In the genomic region with DNA sequence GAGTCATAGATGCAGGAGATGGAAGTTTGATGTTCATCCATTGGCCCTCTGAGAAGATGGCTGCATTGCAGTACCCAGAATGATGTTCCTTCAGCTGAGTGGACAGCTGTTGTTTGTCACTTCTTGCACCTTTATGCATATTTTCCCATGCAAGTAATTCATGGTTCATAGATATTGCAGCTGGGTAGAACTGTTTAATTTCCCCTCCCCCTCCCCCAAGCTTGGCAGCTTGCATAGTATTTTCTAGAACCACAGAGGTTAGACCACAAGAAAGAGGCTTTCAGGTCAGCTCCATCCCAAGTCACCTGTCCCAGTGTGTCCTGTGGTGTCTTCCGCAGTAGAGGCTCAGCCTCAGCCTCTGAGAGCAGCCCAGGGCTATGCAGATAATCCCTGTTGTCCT, we compare ENCODE assay signal across 29 mouse cellular contexts. TPM values are rescaled to one million over a fixed set of nuclear protein-coding genes. Genes with fewer than 3 reads are reported as not detected.
DNase-seq lines count a peak whose midpoint lies in the region; ATAC-seq and TF ChIP-seq lines count a peak whose summit lies in the region.
"Had no signal": no experiment of that assay in that cellular context is flagged by ENCODE, and none has a peak within 500 bp of the region (broad histone marks: within the 10 kb centered on the region; RNA-seq: fewer than 3 reads in every experiment).

No protein-coding gene starts in this region.

- no peak overlapping the region for H3K9ac ChIP-seq in CH12.LX (ENCODE audit: insufficient read depth, low read depth)
- H3K9ac ChIP-seq in kidney, embryonic 15.5 days = no peak overlapping the region
- H3K9ac ChIP-seq in kidney, embryonic 16.5 days (replicated peaks; ENCODE audit: low read length) = no peak overlapping the region
- H3K9ac ChIP-seq: embryonic facial prominence, embryonic 13.5 days; forebrain, embryonic 12.5 days; forebrain, embryonic 15.5 days; heart, embryonic 12.5 days; heart, embryonic 15.5 days; hindbrain, embryonic 13.5 days had no signal

- TF ChIP-seq RAD21 in CH12.LX (IDR thresholded peaks at IDR 0.05; ENCODE audit: low read depth, low read length) = no peak

- in situ Hi-C loops in CH12.LX (cut with MboI; ENCODE audit: low pct_ligation_motif_present, low pct_unique_long_range_greater_than_20kb, low sequenced_read_pairs) = no loop called here

- H3K4me3 ChIP-seq in spleen, adult 2 months (ENCODE audit: extremely low read depth, insufficient read depth, insufficient read length) = no peak overlapping the region
- H3K4me3 ChIP-seq in CH12.LX (replicated peaks in 1 of 3; ENCODE audit: low read depth in 2 of 3, low read length in 2 of 3, poor library complexity in 1 of 3) = no peak overlapping the region
- no peak overlapping the region for H3K4me3 ChIP-seq in kidney, embryonic 15.5 days (replicated peaks)
- H3K4me3 ChIP-seq in kidney, embryonic 16.5 days (ENCODE audit: low read length) = no peak overlapping the region
- H3K4me3 ChIP-seq: embryonic facial prominence, embryonic 10.5 days; embryonic facial prominence, embryonic 13.5 days; erythroblast, embryonic 14.5 days; forebrain, embryonic 12.5 days; forebrain, embryonic 15.5 days; heart, embryonic 12.5 days; heart, embryonic 15.5 days; hindbrain, embryonic 10.5 days; hindbrain, embryonic 13.5 days had no signal

- H3K27ac ChIP-seq in spleen, adult 2 months (ENCODE audit: insufficient read depth, low read length) = peak overlapping the region; percentile 24; the same call in 1 of the 2 replicates
- no peak overlapping the region for H3K27ac ChIP-seq in CH12.LX (ENCODE audit: insufficient read depth, low read depth)
- H3K27ac ChIP-seq in kidney, embryonic 15.5 days = no peak overlapping the region
- no peak overlapping the region for H3K27ac ChIP-seq in kidney, embryonic 16.5 days (ENCODE audit: low read length)
- H3K27ac ChIP-seq: embryonic facial prominence, embryonic 10.5 days; embryonic facial prominence, embryonic 13.5 days; forebrain, embryonic 12.5 days; forebrain, embryonic 15.5 days; heart, embryonic 15.5 days; hindbrain, embryonic 10.5 days; hindbrain, embryonic 13.5 days had no signal

- H3K27me3 ChIP-seq in spleen, adult 2 months (ENCODE audit: control insufficient read depth, insufficient read depth, low read length) = no peaks in the 10 kb centered on the region
- no peaks in the 10 kb centered on the region for H3K27me3 ChIP-seq in CH12.LX (replicated peaks)
- no peaks in the 10 kb centered on the region for H3K27me3 ChIP-seq in splenic B cell, adult 2 months (ENCODE audit: control insufficient read depth, insufficient read depth, low read length, poor library complexity, severe bottlenecking)
- no peaks in the 10 kb centered on the region for H3K27me3 ChIP-seq in kidney, embryonic 15.5 days
- H3K27me3 ChIP-seq in kidney, embryonic 16.5 days (ENCODE audit: insufficient read depth, low read length) = no peaks in the 10 kb centered on the region
- H3K27me3 ChIP-seq: embryonic facial prominence, embryonic 13.5 days; forebrain, embryonic 12.5 days; forebrain, embryonic 15.5 days; heart, embryonic 12.5 days; heart, embryonic 15.5 days; hindbrain, embryonic 13.5 days had no signal

- H3K36me3 ChIP-seq in spleen, adult 2 months (ENCODE audit: control insufficient read depth, insufficient read depth, low read length) = 0 out of 2 replicates have a peak, but pooled peaks cover 2% of the 10 kb centered on the region
- peaks cover 2 to 26% of the 10 kb centered on the region in 2 experiments for H3K36me3 ChIP-seq in CH12.LX (replicated peaks in 1 of 2; ENCODE audit: control insufficient read depth in 1 of 2, insufficient read depth in 1 of 2, low read length in 1 of 2)
- H3K36me3 ChIP-seq in splenic B cell, adult 2 months (ENCODE audit: control insufficient read depth, insufficient read depth, low read length, poor library complexity, severe bottlenecking) = peaks cover 4% of the 10 kb centered on the region
- H3K36me3 ChIP-seq in kidney, embryonic 15.5 days = peaks cover 6% of the 10 kb centered on the region
- 0 out of 2 replicates have a peak, but pooled peaks cover 3% of the 10 kb centered on the region for H3K36me3 ChIP-seq in kidney, embryonic 16.5 days (ENCODE audit: insufficient read depth, low read length)
- H3K36me3 ChIP-seq: forebrain, embryonic 15.5 days had no signal

- TF ChIP-seq EP300 in CH12.LX (IDR thresholded peaks at IDR 0.05; ENCODE audit: low read length) = 0 out of 2 replicates have a peak, but pooled peaks have one; percentile 24

- no peak overlapping the region for H3K4me2 ChIP-seq in CH12.LX (ENCODE audit: insufficient read depth, low read depth, poor library complexity, severe bottlenecking)
- no peak overlapping the region for H3K4me2 ChIP-seq in kidney, embryonic 15.5 days
- no peak overlapping the region for H3K4me2 ChIP-seq in kidney, embryonic 16.5 days (replicated peaks; ENCODE audit: low read depth, low read length)
- H3K4me2 ChIP-seq: embryonic facial prominence, embryonic 13.5 days; forebrain, embryonic 12.5 days; forebrain, embryonic 15.5 days; heart, embryonic 12.5 days; heart, embryonic 15.5 days; hindbrain, embryonic 13.5 days had no signal

- DNase-seq in spleen, adult 2 months (ENCODE audit: low read depth in 1 of 2, low spot score in 2 of 2) = no peak
- DNase-seq in spleen, adult 12 weeks (ENCODE audit: low spot score) = no peak
- DNase-seq in CH12.LX (ENCODE audit: extremely low read depth) = no peak
- DNase-seq in splenic B cell, adult 2 months (ENCODE audit: low read depth, low spot score) = peak; percentile 35
- DNase-seq: adrenal gland, adult 2 months; adrenal gland, postnatal 14 days; cerebellum, adult 11-12 months; cerebellum, adult 8-10 months; cerebellum, postnatal 10 days; cerebellum, postnatal 36 days; embryo, embryonic 11 days; gastrocnemius, postnatal 10 days; gastrocnemius, postnatal 36 days; heart, postnatal 10 days; heart, postnatal 36 days had no signal

- no peaks in the 10 kb centered on the region for H3K9me3 ChIP-seq in CH12.LX (replicated peaks; ENCODE audit: low read length)
- H3K9me3 ChIP-seq in kidney, embryonic 15.5 days (replicated peaks) = no peaks in the 10 kb centered on the region
- H3K9me3 ChIP-seq in kidney, embryonic 16.5 days (ENCODE audit: low read length) = no peaks in the 10 kb centered on the region
- H3K9me3 ChIP-seq: embryonic facial prominence, embryonic 10.5 days; embryonic facial prominence, embryonic 13.5 days; forebrain, embryonic 12.5 days; forebrain, embryonic 15.5 days; heart, embryonic 12.5 days; heart, embryonic 15.5 days; hindbrain, embryonic 10.5 days; hindbrain, embryonic 13.5 days had no signal

- ATAC-seq in kidney, embryonic 15.5 days (replicated peaks; ENCODE audit: low FRiP score) = no peak
- ATAC-seq in kidney, embryonic 16.5 days (ENCODE audit: low FRiP score, low TSS enrichment) = no peak
- ATAC-seq: forebrain, embryonic 15.5 days; hindbrain, embryonic 16.5 days; inflammation-experienced regulatory T-cells, adult 6 months had no signal

- TF ChIP-seq POLR2A in spleen, adult 2 months (IDR thresholded peaks at IDR 0.05; ENCODE audit: low read depth, low read length) = no peak
- no peak for TF ChIP-seq POLR2A in CH12.LX (IDR thresholded peaks at IDR 0.05; ENCODE audit: low read depth, low read length)

- no peaks in the 10 kb centered on the region; the same call in 1 of the 2 replicates for H3K79me2 ChIP-seq in CH12.LX (replicated peaks; ENCODE audit: control insufficient read depth, extremely low read depth, insufficient read depth, poor library complexity, severe bottlenecking)

- dilution Hi-C loops in CH12.LX (cut with MboI; ENCODE audit: extremely low pct_ligation_motif_present, extremely low pct_unique_long_range_greater_than_20kb, low sequenced_read_pairs) = no loop called here

- no peak for TF ChIP-seq CTCF in spleen, adult 2 months (IDR thresholded peaks at IDR 0.05; ENCODE audit: extremely low read depth, insufficient read depth, insufficient read length, insufficient replicate concordance)
- no peak for TF ChIP-seq CTCF in CH12.LX (conservative IDR thresholded peaks at IDR 0.05 in 1 of 2, IDR thresholded peaks at IDR 0.05 in 1 of 2; ENCODE audit: low read depth in 2 of 2, low read length in 2 of 2)

- WGBS in spleen, adult 2 months = 57% methylated on average over 1 of the region's 1 CpGs
- 100% methylated on average over 1 of the region's 1 CpGs for WGBS in kidney, embryonic 15.5 days
- 100% methylated on average over 1 of the region's 1 CpGs for WGBS in kidney, embryonic 16.5 days

- peaks cover 26% of the 10 kb centered on the region for H3K4me1 ChIP-seq in spleen, adult 2 months (ENCODE audit: control insufficient read depth, insufficient read depth, insufficient read length)
- H3K4me1 ChIP-seq in CH12.LX (ENCODE audit: control insufficient read depth in 1 of 2, insufficient read depth in 2 of 2) = peaks cover 12 to 61% of the 10 kb centered on the region in 2 experiments
- no peaks in the 10 kb centered on the region for H3K4me1 ChIP-seq in kidney, embryonic 15.5 days
- H3K4me1 ChIP-seq in kidney, embryonic 16.5 days (ENCODE audit: insufficient read depth, low read length) = no peaks in the 10 kb centered on the region
- H3K4me1 ChIP-seq: embryonic facial prominence, embryonic 10.5 days; embryonic facial prominence, embryonic 13.5 days; forebrain, embryonic 12.5 days; forebrain, embryonic 15.5 days had no signal

TF ChIP-seq in CH12.LX, 34 proteins besides CTCF, POLR2A, EP300 and RAD21 (continues in another document):
- TF ChIP-seq NELFE (IDR thresholded peaks at IDR 0.05; ENCODE audit: low read depth, low read length) (no peak), CHD2 (IDR thresholded peaks at IDR 0.05; ENCODE audit: low read length) (0 out of 2 replicates have a peak, but pooled peaks have one; percentile 18), PAX5 (IDR thresholded peaks at IDR 0.05; ENCODE audit: low read length) (no peak), TCF12 (IDR thresholded peaks at IDR 0.05; ENCODE audit: low read depth, low read length) (peak; percentile 10; the same call in 1 of the 2 replicates), NRF1 (IDR thresholded peaks at IDR 0.05; ENCODE audit: low read depth, low read length) (no peak), BHLHE40 (IDR thresholded peaks at IDR 0.05; ENCODE audit: low read depth, low read length) (peak; percentile 25; the same call in 1 of the 2 replicates)

RNA-seq across cellular contexts. Expression of a gene that starts 5.4 kb away (rescaled TPM):
- 19.3 and 21.5 TPM in 2 replicates for polyA plus RNA-seq in spleen, adult 2 months (2012; rRNA removed)
- 3.6 and 4.0 TPM in 2 replicates for total RNA-seq in CH12.LX (2012; rRNA removed)
- 16.2 and 16.3 TPM in 2 replicates for total RNA-seq in CH12.LX (2014; rRNA removed)
- polyA plus RNA-seq in CH12.LX (2012; ENCODE audit: insufficient read length, low read depth) = 8.3 and 8.7 TPM in 2 replicates
- 4.1 and 4.9 TPM in 2 replicates for polyA plus RNA-seq in kidney, embryonic 15.5 days (2015; fragmentation: Nextera tagmentation; extraction: Ambion mirVana)
- 4.0 and 4.9 TPM in 2 replicates for polyA plus RNA-seq in kidney, embryonic 16.5 days (2015; fragmentation: Nextera tagmentation; extraction: Ambion mirVana)

RNA-seq across cellular contexts. Expression of a gene that starts 54.8 kb away (rescaled TPM):
- 91.9 and 111 TPM in 2 replicates for polyA plus RNA-seq in spleen, adult 2 months (2012; rRNA removed)
- total RNA-seq in CH12.LX (2012; rRNA removed) (26.8 and 33.5 TPM in 2 replicates), CH12.LX (2014; rRNA removed) (32.5 and 37.0 TPM in 2 replicates)
- polyA plus RNA-seq in CH12.LX (2012; ENCODE audit: insufficient read length, low read depth) = 37.8 and 46.2 TPM in 2 replicates
- polyA plus RNA-seq in kidney, embryonic 15.5 days (2015; fragmentation: Nextera tagmentation; extraction: Ambion mirVana) = 0.30 and 0.39 TPM in 2 replicates
- not detected in 2 replicates for polyA plus RNA-seq in kidney, embryonic 16.5 days (2015; fragmentation: Nextera tagmentation; extraction: Ambion mirVana)
- total RNA-seq: gastrocnemius, postnatal 10 days; gastrocnemius, postnatal 36 days had no signal
- polyA plus RNA-seq: brain, embryonic 14.5 days; erythroblast, embryonic 14.5 days had no signal

Comparison
In these comparisons a context has a peak if more than half of its experiments do, and no peak if none do; other contexts are left out.
1. RNA of a gene that starts 54.8 kb away (polyA plus RNA-seq): 91.9 to 111 TPM in spleen, adult 2 months and 37.8 to 46.2 TPM in CH12.LX; 0.30 to 0.39 TPM in kidney, embryonic 15.5 days and not detected in kidney, embryonic 16.5 days; every median in the first group is over 10 times any median in the second.